Mouse (Mus musculus) neural tube, embryonic 11.5 days (tissue): Measurements from ENCODE around the gene Tmem81. TPM values are rescaled to one million over a fixed set of nuclear protein-coding genes. Genes with fewer than 3 reads are reported as not detected.
A peak's percentile ranks its signal among the peaks of the same experiment; 100 is the strongest.

Experiments
- ATAC-seq: fragments of 200-750 bp; cut with Nextera tagmentation; 2 replicates; pipeline ENCODE4 v1.8.0; 2017; ENCODE audit warnings: moderate number of reproducible peaks, mild to moderate bottlenecking, moderate TSS enrichment, moderate library complexity; ENCODE audit not compliant: insufficient read depth, low FRiP score, low TSS enrichment
- DNase-seq: peaks from one replicate; pipeline ENCODE4 v3.0.0-alpha.2; 2015; ENCODE audit warnings: low spot score
- H3K27ac ChIP-seq: fragments of 300-500 bp; sonication (generic); 2 replicates; pipeline ENCODE4 v1.5.1; 2014; ENCODE audit warnings: low read depth, mild to moderate bottlenecking, low read length
- H3K27me3 ChIP-seq: fragments of 300-500 bp; sonication (generic); 2 replicates; pipeline ENCODE4 v1.6.1; 2014; ENCODE audit warnings: mild to moderate bottlenecking, low read length, mixed read lengths; ENCODE audit not compliant: control insufficient read depth, insufficient read depth
- H3K36me3 ChIP-seq: fragments of 300-500 bp; sonication (generic); 2 replicates; pipeline ENCODE4 v1.6.1; 2014; ENCODE audit warnings: mild to moderate bottlenecking, low read length, moderate library complexity, mixed read lengths; ENCODE audit not compliant: control insufficient read depth, insufficient read depth
- H3K4me1 ChIP-seq: fragments of 300-500 bp; sonication (generic); 2 replicates; pipeline ENCODE4 v1.6.1; 2014; ENCODE audit warnings: low read length, mixed read lengths; ENCODE audit not compliant: control insufficient read depth, insufficient read depth
- H3K4me2 ChIP-seq: fragments of 300-500 bp; sonication (generic); 2 replicates; pipeline ENCODE4 v1.6.1; 2014; ENCODE audit warnings: low read depth, mild to moderate bottlenecking, moderate library complexity
- H3K4me3 ChIP-seq: fragments of 300-500 bp; sonication (generic); 2 replicates; pipeline ENCODE4 v1.5.1; 2014; ENCODE audit warnings: low read depth, low read length
- H3K9ac ChIP-seq: fragments of 300-500 bp; sonication (generic); 2 replicates; pipeline ENCODE4 v1.6.1; 2014; ENCODE audit warnings: mild to moderate bottlenecking, low read length
- H3K9me3 ChIP-seq: fragments of 300-500 bp; sonication (generic); 2 replicates; pipeline ENCODE4 v1.6.1; 2016; ENCODE audit warnings: low read length; ENCODE audit not compliant: control insufficient read depth
- WGBS: fragments of 180-500 bp; shearing (Covaris S2); extraction: QIAGEN DNeasy Blood & Tissue Kit; methylation state at CpG from one replicate; pipeline ENCODE4 v1.1.7; 2014; 5-methylcytosine and 5-hydroxymethylcytosine counted together
- polyA plus RNA-seq: library from polyadenylated mRNA; unstranded; fragments of >200 nt; fragmentation: Nextera tagmentation; extraction: Ambion mirVana; gene quantifications from 2 replicates; pipeline ENCODE4 v1.2.1, GENCODE M21; 2014

Tmem81 gene
- polyA plus RNA-seq, 1 experiment from 2014 or later: 1.8 TPM

GRCm38 (mm10) chr1:132476575-132476927 is 29.5 kb upstream of the Tmem81 start:
- H3K4me1 ChIP-seq: peaks cover 10% of the 10 kb centered on the region; the same call in 1 of the 2 replicates
- no peaks in the 10 kb centered on the region for H3K27me3 ChIP-seq
- H3K9me3 ChIP-seq: no peaks in the 10 kb centered on the region
- H3K9ac ChIP-seq: peak overlapping the region; percentile 73
- H3K4me2 ChIP-seq: peak overlapping the region; percentile 78
- no peaks in the 10 kb centered on the region for H3K36me3 ChIP-seq
- H3K27ac ChIP-seq: 0 out of 2 replicates have a peak overlapping the region, but pooled peaks have one; percentile 14
- peak overlapping the region; percentile 67 for H3K4me3 ChIP-seq
- 5% methylated on average over 9 of the region's 9 CpGs for WGBS
- ATAC-seq (peak; percentile 38; the same call in 1 of the 2 replicates), DNase-seq (no peak)

GRCm38 (mm10) chr1:132476928-132477691 is 28.9 kb upstream of the Tmem81 start, which contains the start of gene Rbbp5:
Gene Rbbp5 (plus strand): TSS chr1:132477365.
- WGBS: under 1% methylated on average over 43 of the region's 43 CpGs

GRCm38 (mm10) chr1:132479438-132479837 is 26.6 kb upstream of the Tmem81 start:
- DNase-seq: no peak
- H3K4me1 ChIP-seq: peaks cover 10% of the 10 kb centered on the region; the same call in 1 of the 2 replicates
- WGBS: 80% methylated on average over 1 of the region's 1 CpGs

More at GRCm38 (mm10) chr1:132476928-132477691, 28.9 kb upstream of the Tmem81 start, which contains the start of gene Rbbp5:
- Histone ChIP-seq H3K4me1 (peaks cover 10% of the 10 kb centered on the region; the same call in 1 of the 2 replicates), H3K27ac (0 out of 2 replicates have a peak within 1 kb of the TSS, but pooled peaks have one; percentile 40), H3K27me3 (no peaks in the 10 kb centered on the region), H3K36me3 (no peaks in the 10 kb centered on the region), H3K4me3 (peak within 1 kb of the TSS; percentile 67), H3K4me2 (peak within 1 kb of the TSS; percentile 78), H3K9ac (peak within 1 kb of the TSS; percentile 73), H3K9me3 (no peaks in the 10 kb centered on the region)
- ATAC-seq: peak; percentile 81
- peak; percentile 91 for DNase-seq

GRCm38 (mm10) chr1:132481619-132482018 is 24.4 kb upstream of the Tmem81 start:
- Histone ChIP-seq H3K4me1 (peaks cover 7% of the 10 kb centered on the region; the same call in 1 of the 2 replicates), H3K27me3 (no peaks in the 10 kb centered on the region), H3K9ac (no peak overlapping the region), H3K27ac (no peak overlapping the region), H3K36me3 (no peaks in the 10 kb centered on the region), H3K9me3 (no peaks in the 10 kb centered on the region), H3K4me3 (no peak overlapping the region), H3K4me2 (no peak overlapping the region)
- 94% methylated on average over 2 of the region's 2 CpGs for WGBS
- no peak for DNase-seq
- ATAC-seq: no peak

More at GRCm38 (mm10) chr1:132479438-132479837, 26.6 kb upstream of the Tmem81 start:
- Histone ChIP-seq H3K36me3 (no peaks in the 10 kb centered on the region), H3K4me3 (no peak overlapping the region), H3K27me3 (no peaks in the 10 kb centered on the region), H3K27ac (no peak overlapping the region), H3K9ac (no peak overlapping the region), H3K4me2 (no peak overlapping the region), H3K9me3 (no peaks in the 10 kb centered on the region)
- ATAC-seq: no peak

- Histone ChIP-seq H3K4me1 (peaks cover 4% of the 10 kb centered on the region; the same call in 1 of the 2 replicates), H3K27me3 (no peaks in the 10 kb centered on the region), H3K9ac (no peak overlapping the region), H3K4me3 (no peak overlapping the region), H3K27ac (no peak overlapping the region), H3K9me3 (no peaks in the 10 kb centered on the region), H3K36me3 (no peaks in the 10 kb centered on the region), H3K4me2 (no peak overlapping the region)
- WGBS: 87% methylated on average over 3 of the region's 3 CpGs
- ATAC-seq: no peak
- DNase-seq: no peak
These were observed 22.8 kb upstream of the Tmem81 start for GRCm38 (mm10) chr1:132483234-132483633.

- ATAC-seq (no peak), DNase-seq (no peak)
- H3K27me3 ChIP-seq: no peaks in the 10 kb centered on the region
- 90% methylated on average over 6 of the region's 6 CpGs for WGBS
- H3K4me1 ChIP-seq: peaks cover 2% of the 10 kb centered on the region; the same call in 1 of the 2 replicates
- no peak overlapping the region for H3K27ac ChIP-seq
- no peak overlapping the region for H3K9ac ChIP-seq
- no peaks in the 10 kb centered on the region for H3K9me3 ChIP-seq
- no peak overlapping the region for H3K4me3 ChIP-seq
- H3K4me2 ChIP-seq: no peak overlapping the region
- H3K36me3 ChIP-seq: no peaks in the 10 kb centered on the region
These were observed 22.3 kb upstream of the Tmem81 start for GRCm38 (mm10) chr1:132483759-132484158.

- Histone ChIP-seq H3K9ac (no peak overlapping the region), H3K27me3 (no peaks in the 10 kb centered on the region), H3K4me2 (no peak overlapping the region), H3K36me3 (peaks cover 12% of the 10 kb centered on the region), H3K27ac (no peak overlapping the region), H3K4me1 (no peaks in the 10 kb centered on the region), H3K4me3 (no peak overlapping the region), H3K9me3 (no peaks in the 10 kb centered on the region)
- DNase-seq (no peak), ATAC-seq (no peak)
- 95% methylated on average over 2 of the region's 2 CpGs for WGBS
These were observed 5.5 kb upstream of the Tmem81 start for GRCm38 (mm10) chr1:132500535-132500934.

GRCm38 (mm10) chr1:132505155-132505554 is 875 bp upstream of the Tmem81 start:
- Histone ChIP-seq H3K9ac (no peak overlapping the region; the same call in 1 of the 2 replicates), H3K4me1 (no peaks in the 10 kb centered on the region), H3K4me3 (no peak overlapping the region), H3K27ac (no peak overlapping the region), H3K36me3 (peaks cover 11% of the 10 kb centered on the region), H3K27me3 (no peaks in the 10 kb centered on the region), H3K4me2 (no peak overlapping the region), H3K9me3 (no peaks in the 10 kb centered on the region)
- DNase-seq (no peak), ATAC-seq (no peak)
- WGBS: 90% methylated on average over 5 of the region's 5 CpGs

- H3K4me3 ChIP-seq: no peak overlapping the region
- DNase-seq: peak; percentile 2
- no peak for ATAC-seq
- no peaks in the 10 kb centered on the region for H3K27me3 ChIP-seq
- H3K36me3 ChIP-seq: peaks cover 5% of the 10 kb centered on the region; the same call in 1 of the 2 replicates
- WGBS: 92% methylated on average over 7 of the region's 7 CpGs
- no peaks in the 10 kb centered on the region for H3K4me1 ChIP-seq
- H3K9ac ChIP-seq: no peak overlapping the region
- H3K27ac ChIP-seq: no peak overlapping the region
- H3K9me3 ChIP-seq: no peaks in the 10 kb centered on the region
- H3K4me2 ChIP-seq: no peak overlapping the region
These were observed 626 bp downstream of the Tmem81 start for GRCm38 (mm10) chr1:132506656-132507055.
